Mouse (Mus musculus) cerebellum, postnatal 14 days (tissue): ENCODE results near the gene Rhebl1.

Experiments
- DNase-seq, 2 experiments: peaks; one replicate each; pipeline ENCODE4 v3.0.0; 2021; ENCODE audit warnings: mixed read lengths in 2 of 2

Gene Rhebl1

GRCm38 (mm10) chr15:98849165-98849564 is 45.2 kb downstream of the Rhebl1 start:
- DNase-seq = peak in 1 of 2 experiments; percentile 26

GRCm38 (mm10) chr15:98846140-98846539 is 48.2 kb downstream of the Rhebl1 start:
- no peak for DNase-seq

- DNase-seq = no peak
Measured at GRCm38 (mm10) chr15:98845149-98845548, 49.2 kb downstream of the Rhebl1 start.

- DNase-seq = no peak
Measured at GRCm38 (mm10) chr15:98843595-98844223, 50.6 kb downstream of the Rhebl1 start.

DNA sequence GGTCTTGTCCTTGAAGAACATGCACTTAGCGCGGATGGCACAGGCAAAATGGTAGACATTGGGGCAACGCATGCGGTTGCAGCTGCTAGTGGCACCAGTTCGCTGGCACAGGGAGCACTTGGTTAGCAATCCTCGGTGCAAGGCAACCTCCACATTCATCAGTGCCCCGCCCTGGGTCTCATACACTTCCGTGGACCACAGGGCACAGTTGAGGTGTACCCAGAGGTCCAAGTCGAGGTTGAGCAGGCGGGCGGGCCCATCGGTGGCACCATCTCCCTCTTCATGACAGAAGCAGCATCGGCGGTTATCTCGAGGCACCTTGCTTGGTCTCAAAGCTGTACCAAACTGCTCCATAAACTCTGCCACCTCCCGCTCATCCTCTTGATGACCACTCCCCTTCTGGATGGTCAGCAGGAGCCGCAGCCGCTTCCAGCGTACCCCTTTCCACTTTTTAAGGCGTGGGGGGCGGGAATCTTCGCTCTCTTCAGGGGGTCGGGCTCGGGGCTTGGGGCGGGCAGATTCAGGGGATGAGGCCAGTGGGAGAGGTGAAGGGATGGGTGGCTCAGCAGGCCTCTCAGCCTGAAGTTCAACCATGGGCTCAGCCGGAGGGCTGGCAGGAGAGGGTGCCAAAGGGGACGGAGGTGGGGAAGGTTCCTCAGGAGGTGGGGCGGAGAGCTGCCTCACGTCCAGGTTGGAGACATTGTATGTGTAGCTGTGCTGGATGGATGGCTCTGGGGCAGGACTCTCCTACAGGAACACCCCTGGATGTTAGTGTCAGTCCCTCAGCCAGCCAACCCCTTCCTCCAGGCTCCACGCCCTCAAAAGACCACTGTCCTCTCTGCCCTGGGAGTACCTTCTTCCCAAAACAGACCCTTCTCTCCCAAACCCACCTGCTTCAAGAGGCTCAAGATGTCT is 54.4 kb downstream of the Rhebl1 start:
- DNase-seq = no peak

DNA sequence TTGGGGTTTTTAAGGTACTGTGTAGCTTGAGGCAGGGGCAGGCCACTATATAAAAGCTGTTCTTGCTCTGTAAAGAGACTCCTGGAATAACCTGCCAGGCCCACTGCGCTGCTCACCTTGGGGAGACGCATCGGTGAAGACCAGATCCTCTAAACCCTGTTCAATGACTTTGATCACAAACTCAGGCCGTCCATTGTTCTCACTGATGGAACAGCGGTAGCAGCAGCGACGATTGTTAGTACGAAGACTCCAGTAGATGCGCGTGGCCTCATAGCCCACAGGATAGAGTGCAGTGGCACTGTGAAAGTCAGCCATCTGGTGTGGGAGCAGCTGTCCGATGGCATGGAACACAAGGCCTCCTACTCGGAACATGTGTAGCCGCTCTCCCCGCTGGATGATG is 55.2 kb downstream of the Rhebl1 start:
- DNase-seq = no peak

GRCm38 (mm10) chr15:98837743-98838103 is 56.6 kb downstream of the Rhebl1 start:
- no peak for DNase-seq

DNA sequence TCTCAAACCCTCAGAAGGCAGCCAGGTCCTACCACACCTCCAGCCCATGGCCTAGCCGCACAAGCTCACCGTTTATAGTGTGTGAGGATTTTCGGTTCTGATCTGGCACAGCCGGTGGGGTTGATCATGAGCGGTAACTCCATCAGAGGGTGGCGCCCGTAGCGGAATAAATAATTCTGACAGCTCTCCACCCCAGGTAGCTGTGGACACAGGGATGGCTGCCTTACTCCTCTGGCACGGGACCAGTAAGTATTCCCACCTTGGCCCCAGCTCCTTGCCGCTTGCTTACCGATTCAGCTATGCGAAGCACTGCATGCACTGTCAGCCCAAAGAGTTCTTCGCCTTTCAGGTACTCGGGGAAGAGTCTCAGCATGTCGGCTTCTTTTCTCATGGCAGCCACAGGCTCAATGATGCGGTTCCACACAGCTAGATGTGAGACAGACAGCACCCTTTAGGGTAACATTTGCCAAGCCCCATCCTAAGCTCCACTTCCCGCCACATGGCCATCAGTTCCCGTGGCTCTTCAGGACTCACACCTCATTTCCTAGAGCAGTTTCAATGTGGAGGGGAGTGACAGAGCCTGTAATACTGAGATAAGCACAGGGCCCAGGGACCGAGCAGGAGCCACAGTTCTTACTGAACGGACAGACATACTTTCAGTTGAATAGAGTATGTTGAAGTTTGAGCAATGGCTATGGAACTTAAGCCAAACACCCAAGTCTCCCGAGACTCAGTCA is 57.2 kb downstream of the Rhebl1 start:
- no peak for DNase-seq

- DNase-seq = no peak
Measured at GRCm38 (mm10) chr15:98835291-98835690, 59.0 kb downstream of the Rhebl1 start.

- no peak for DNase-seq
Measured at GRCm38 (mm10) chr15:98834059-98834458, 60.3 kb downstream of the Rhebl1 start.

DNA sequence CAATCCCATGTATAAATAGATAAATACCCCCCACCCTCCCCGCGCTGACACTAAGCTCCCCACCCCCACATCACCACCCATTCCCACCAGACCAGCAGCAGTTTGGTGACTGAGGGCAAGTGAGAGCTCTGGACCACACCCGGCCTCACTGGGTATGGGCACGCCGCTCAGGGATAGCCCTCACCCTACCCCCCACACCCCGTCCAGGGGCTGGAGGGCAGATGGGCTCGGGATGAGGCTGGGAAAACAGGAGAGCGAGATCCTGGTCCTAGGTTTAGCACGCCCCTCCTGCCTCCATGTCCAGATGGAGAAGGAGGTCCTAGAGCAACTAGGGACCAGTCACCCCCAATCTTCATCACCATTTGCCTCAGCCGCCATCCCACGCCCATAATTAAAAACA is 61.1 kb downstream of the Rhebl1 start:
- no peak for DNase-seq

- DNase-seq = no peak
Measured at GRCm38 (mm10) chr15:98832161-98833058, 61.9 kb downstream of the Rhebl1 start.

DNA sequence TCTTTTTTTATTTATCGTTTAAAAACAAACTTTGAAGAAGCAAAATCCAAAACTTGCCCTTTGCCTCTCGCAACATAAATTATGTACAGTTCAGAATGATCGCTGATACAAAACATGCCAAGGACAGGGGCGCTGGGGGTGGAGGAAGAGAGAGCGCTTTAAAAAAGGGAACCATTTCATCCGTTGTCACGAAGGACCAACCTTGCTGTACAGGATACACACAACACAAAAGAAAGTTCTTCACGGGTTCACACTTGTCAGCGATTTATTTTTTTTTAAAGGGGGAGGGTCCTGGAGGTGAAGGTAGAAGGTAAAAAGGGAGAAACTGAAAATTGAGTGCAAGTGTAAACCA is 62.7 kb downstream of the Rhebl1 start:
- DNase-seq = no peak

DNA sequence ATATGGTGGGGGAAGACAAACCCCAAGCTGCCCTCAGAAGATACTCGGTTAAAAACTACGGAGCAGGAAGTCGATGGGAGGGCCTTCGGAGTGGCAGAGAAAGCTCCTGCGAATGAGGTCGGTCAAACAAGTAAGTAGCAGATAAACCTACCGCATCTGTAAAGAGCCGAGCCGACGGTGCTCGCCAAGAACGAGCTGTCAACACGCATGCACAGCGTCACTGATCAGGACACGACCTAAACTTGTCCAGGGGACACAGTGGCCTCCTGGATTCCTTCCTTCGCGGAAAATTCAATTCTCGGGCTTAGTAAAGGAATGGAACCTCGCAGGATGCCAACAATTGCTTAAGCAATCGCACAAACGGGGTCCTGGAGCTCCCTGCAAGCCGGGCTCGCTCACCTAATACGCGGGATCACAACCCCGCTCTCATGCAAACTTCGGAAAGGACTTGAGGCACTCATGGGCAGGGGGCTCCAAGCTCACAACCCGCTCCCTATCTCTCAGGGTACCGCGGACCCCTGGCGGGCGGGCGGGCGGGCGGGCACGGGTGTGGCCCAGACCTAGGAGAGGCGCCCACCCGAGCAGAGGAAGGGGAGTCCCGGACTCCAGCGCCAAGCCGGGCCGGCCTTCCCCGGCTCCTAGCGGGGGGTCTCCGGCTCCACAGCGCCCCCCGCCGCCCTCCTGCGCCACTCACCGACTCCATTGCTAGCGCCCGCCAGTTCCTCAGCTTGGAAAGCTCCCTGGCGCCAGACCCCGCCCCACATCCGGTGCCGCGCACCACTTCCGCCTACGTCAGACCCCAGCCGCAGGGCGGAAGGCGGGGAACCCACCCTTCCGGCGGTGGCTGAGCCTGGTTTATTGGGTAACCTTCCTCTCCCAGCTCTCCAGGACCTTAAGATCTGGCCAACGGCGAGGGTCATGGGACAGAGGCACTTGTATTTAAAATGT is 63.3 kb downstream of the Rhebl1 start, which contains the start of gene Prkag1:
TSS of gene Prkag1 (minus strand) at position 786 of the 948 bp plus-strand sequence.
- DNase-seq = peak; percentile 97
